Mouse (Mus musculus) cerebellum, adult (tissue): ENCODE data around the gene Ppp4r3b.
A peak's percentile ranks its signal among the peaks of the same experiment; 100 is the strongest.

Experiments used
- ATAC-seq: cut with Nextera tagmentation; 2 replicates; pipeline ENCODE4 v1.9.2; 2017; ENCODE audit warnings: mild to moderate bottlenecking, moderate library complexity, mixed read lengths; ENCODE audit not compliant: insufficient number of reproducible peaks, low FRiP score, low TSS enrichment

The Ppp4r3b gene

GRCm38 (mm10) chr11:29237364-29237763, 64.7 kb downstream of the Ppp4r3b start:
- no peak for ATAC-seq

- no peak for ATAC-seq
Measured at GRCm38 (mm10) chr11:29238047-29238446, 65.4 kb downstream of the Ppp4r3b start.

- ATAC-seq: no peak
Measured at GRCm38 (mm10) chr11:29238551-29238950, 65.9 kb downstream of the Ppp4r3b start.

GRCm38 (mm10) chr11:29239353-29239752, 66.7 kb downstream of the Ppp4r3b start:
- no peak for ATAC-seq

- ATAC-seq: no peak
Measured at GRCm38 (mm10) chr11:29241961-29242360, 69.3 kb downstream of the Ppp4r3b start.

- ATAC-seq: no peak
Measured at GRCm38 (mm10) chr11:29245988-29246387, 73.3 kb downstream of the Ppp4r3b start.

GRCm38 (mm10) chr11:29246883-29247650, 74.4 kb downstream of the Ppp4r3b start, which contains the start of gene Cfap36:
Gene Cfap36 (minus strand): TSS chr11:29247409.
- ATAC-seq: peak; percentile 99

- ATAC-seq: peak; percentile 1; the same call in 1 of the 2 replicates
Measured at GRCm38 (mm10) chr11:29247725-29248124, 75.0 kb downstream of the Ppp4r3b start.

GRCm38 (mm10) chr11:29248386-29248785, 75.7 kb downstream of the Ppp4r3b start:
- no peak for ATAC-seq

GRCm38 (mm10) chr11:29254643-29255042, 82.0 kb downstream of the Ppp4r3b start:
- no peak for ATAC-seq

- ATAC-seq: no peak
Measured at GRCm38 (mm10) chr11:29267824-29268223, 95.1 kb downstream of the Ppp4r3b start.
